10 mouse cellular contexts compared by ENCODE assay signal in the genomic region with DNA sequence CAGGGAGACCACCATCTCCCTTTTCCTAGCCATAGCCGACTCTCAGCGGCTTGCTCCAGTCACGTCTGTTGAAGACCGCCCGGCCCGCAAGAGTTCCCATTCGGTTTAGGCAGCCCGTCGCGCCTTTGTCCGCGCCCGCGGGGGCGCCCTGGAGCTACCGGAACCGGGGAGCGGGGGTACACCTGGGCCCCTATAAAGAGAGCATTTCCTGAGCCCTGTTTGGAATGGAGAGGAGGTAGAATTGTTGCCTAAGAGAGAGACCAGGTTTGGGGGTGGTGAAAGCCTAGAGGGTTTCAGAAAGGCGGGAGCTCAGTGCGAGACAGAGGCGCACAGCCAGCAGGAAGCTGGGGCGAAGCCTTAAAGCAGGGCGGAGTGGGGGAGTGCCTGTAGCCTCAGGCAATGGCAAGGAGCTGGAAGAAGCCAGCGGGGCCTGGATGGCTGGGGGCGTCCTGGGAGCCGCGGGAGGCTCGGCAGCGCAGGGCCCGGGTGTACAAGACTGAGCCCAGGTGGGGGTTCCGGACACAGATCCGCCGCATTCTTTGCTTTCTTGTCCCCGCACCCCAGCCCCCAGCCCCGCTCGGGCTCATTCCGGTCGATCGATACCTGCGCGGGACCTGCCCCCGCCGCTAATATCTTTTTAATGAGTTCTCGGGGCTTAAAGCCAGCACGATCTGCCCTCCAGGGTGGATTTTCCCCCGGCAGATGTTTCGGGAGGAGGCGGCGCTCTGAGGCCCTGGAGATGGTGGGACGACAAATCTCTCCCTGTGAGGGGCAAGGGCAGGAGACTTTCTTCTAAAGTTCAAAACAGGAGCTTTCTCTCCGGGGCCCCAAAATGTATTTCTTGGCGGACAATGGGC. TPM values are rescaled to one million over a fixed set of nuclear protein-coding genes. Genes with fewer than 3 reads are reported as not detected.
A peak's percentile ranks its signal among the peaks of the same experiment; 100 is the strongest.
DNase-seq lines count a peak whose midpoint lies in the region; ATAC-seq lines count a peak whose summit lies in the region.
"Had no signal": no experiment of that assay in that cellular context is flagged by ENCODE, and none has a peak within 500 bp of the region (broad histone marks: within the 10 kb centered on the region; RNA-seq: fewer than 3 reads in every experiment).

No protein-coding gene starts in this region.

- peaks cover 98% of the 10 kb centered on the region for H3K27me3 ChIP-seq in heart, embryonic 12.5 days (replicated peaks)
- H3K27me3 ChIP-seq in hindbrain, embryonic 12.5 days: peaks cover 100% of the 10 kb centered on the region
- H3K27me3 ChIP-seq in midbrain, embryonic 15.5 days (replicated peaks): peaks cover 97% of the 10 kb centered on the region

- WGBS in heart, embryonic 12.5 days: 2% methylated on average over 52 of the region's 52 CpGs
- under 1% methylated on average over 50 of the region's 52 CpGs for WGBS in hindbrain, embryonic 12.5 days
- WGBS in midbrain, embryonic 15.5 days: under 1% methylated on average over 52 of the region's 52 CpGs

- peak overlapping the region; percentile 49 for H3K4me2 ChIP-seq in heart, embryonic 12.5 days
- H3K4me2 ChIP-seq in hindbrain, embryonic 12.5 days (replicated peaks): peak overlapping the region; percentile 39
- H3K4me2 ChIP-seq in midbrain, embryonic 15.5 days: peak overlapping the region; percentile 45

- H3K36me3 ChIP-seq in heart, embryonic 12.5 days: no peaks in the 10 kb centered on the region
- H3K36me3 ChIP-seq in hindbrain, embryonic 12.5 days: no peaks in the 10 kb centered on the region
- no peaks in the 10 kb centered on the region for H3K36me3 ChIP-seq in midbrain, embryonic 15.5 days (replicated peaks)

- no peaks in the 10 kb centered on the region for H3K9me3 ChIP-seq in heart, embryonic 12.5 days (replicated peaks)
- no peaks in the 10 kb centered on the region for H3K9me3 ChIP-seq in hindbrain, embryonic 12.5 days (replicated peaks)
- H3K9me3 ChIP-seq in midbrain, embryonic 15.5 days: no peaks in the 10 kb centered on the region

- no peak overlapping the region for H3K9ac ChIP-seq in heart, embryonic 12.5 days
- 0 out of 2 replicates have a peak overlapping the region, but pooled peaks have one; percentile 25 for H3K9ac ChIP-seq in hindbrain, embryonic 12.5 days
- H3K9ac ChIP-seq in midbrain, embryonic 15.5 days: no peak overlapping the region

- peaks cover 31% of the 10 kb centered on the region for H3K4me1 ChIP-seq in heart, embryonic 12.5 days (replicated peaks)
- H3K4me1 ChIP-seq in hindbrain, embryonic 12.5 days: peaks cover 54% of the 10 kb centered on the region
- peaks cover 47% of the 10 kb centered on the region for H3K4me1 ChIP-seq in midbrain, embryonic 15.5 days

- no peak for DNase-seq in heart, postnatal 4 days
- DNase-seq in R1 (ENCODE audit: low read depth, low spot score): peak; percentile 80
- no peak for DNase-seq in ovary, postnatal 10 days (ENCODE audit: low spot score)
- no peak for DNase-seq in thymus, postnatal 10 days (ENCODE audit: low spot score in 2 of 2)
- DNase-seq: lung, postnatal 10 days had no signal

- H3K27ac ChIP-seq in heart, embryonic 12.5 days (ENCODE audit: poor library complexity, severe bottlenecking): no peak overlapping the region
- H3K27ac ChIP-seq in hindbrain, embryonic 12.5 days: no peak overlapping the region
- H3K27ac ChIP-seq in midbrain, embryonic 15.5 days: no peak overlapping the region

- ATAC-seq in heart, embryonic 12.5 days (ENCODE audit: insufficient number of reproducible peaks, low FRiP score): no peak
- ATAC-seq in hindbrain, embryonic 12.5 days (ENCODE audit: low FRiP score): no peak
- ATAC-seq in midbrain, embryonic 15.5 days (replicated peaks): no peak
- ATAC-seq in erythroid progenitor cell, adult 5-6 weeks (replicated peaks; ENCODE audit: low FRiP score, poor library complexity, severe bottlenecking): no peak

- peak overlapping the region; percentile 25 for H3K4me3 ChIP-seq in heart, embryonic 12.5 days
- H3K4me3 ChIP-seq in hindbrain, embryonic 12.5 days: peak overlapping the region; percentile 8
- H3K4me3 ChIP-seq in midbrain, embryonic 15.5 days: peak overlapping the region; percentile 19

RNA-seq across cellular contexts. Expression of a gene that starts 4.3 kb away (rescaled TPM):
- 0.08 TPM in 1 of 2 replicates, not detected in the other for polyA plus RNA-seq in heart, embryonic 12.5 days (2016; fragmentation: Nextera tagmentation; extraction: Ambion mirVana)
- total RNA-seq in heart, postnatal 4 days (2021): not detected
- polyA plus RNA-seq in hindbrain, embryonic 12.5 days (2016; fragmentation: Nextera tagmentation; extraction: Ambion mirVana): 6.7 and 10.4 TPM in 2 replicates
- 5.4 and 5.9 TPM in 2 replicates for polyA plus RNA-seq in midbrain, embryonic 15.5 days (2015; fragmentation: Nextera tagmentation; extraction: Ambion mirVana)
- not detected in 2 replicates for total RNA-seq in erythroid progenitor cell, adult 5-6 weeks (2015; ENCODE audit: low replicate concordance)
- total RNA-seq in erythroid progenitor cell, adult 5-6 weeks (2017; ENCODE audit: low replicate concordance): not detected in 2 replicates
- polyA plus RNA-seq: gonadal fat pad, adult 2 months had no signal

RNA-seq across cellular contexts. Expression of a gene that starts 35.0 kb away (rescaled TPM):
- polyA plus RNA-seq in heart, embryonic 12.5 days (2016; fragmentation: Nextera tagmentation; extraction: Ambion mirVana): 38.2 and 38.4 TPM in 2 replicates
- 10 to 100 TPM; 21.6 to 22.9 TPM for total RNA-seq in heart, postnatal 4 days (2021)
- polyA plus RNA-seq in hindbrain, embryonic 12.5 days (2016; fragmentation: Nextera tagmentation; extraction: Ambion mirVana): 46.4 and 49.4 TPM in 2 replicates
- 40.3 and 46.0 TPM in 2 replicates for polyA plus RNA-seq in midbrain, embryonic 15.5 days (2015; fragmentation: Nextera tagmentation; extraction: Ambion mirVana)
- 13.4 and 15.9 TPM in 2 replicates for total RNA-seq in erythroid progenitor cell, adult 5-6 weeks (2015; ENCODE audit: low replicate concordance)
- total RNA-seq in erythroid progenitor cell, adult 5-6 weeks (2017; ENCODE audit: low replicate concordance): 12.6 and 25.5 TPM in 2 replicates

RNA-seq across cellular contexts. Expression of a gene that starts 52.7 kb away (rescaled TPM):
- 41.2 and 41.8 TPM in 2 replicates for polyA plus RNA-seq in heart, embryonic 12.5 days (2016; fragmentation: Nextera tagmentation; extraction: Ambion mirVana)
- 10 to 100 TPM; 80.1 to 90.6 TPM for total RNA-seq in heart, postnatal 4 days (2021)
- 44.7 and 47.2 TPM in 2 replicates for polyA plus RNA-seq in hindbrain, embryonic 12.5 days (2016; fragmentation: Nextera tagmentation; extraction: Ambion mirVana)
- polyA plus RNA-seq in midbrain, embryonic 15.5 days (2015; fragmentation: Nextera tagmentation; extraction: Ambion mirVana): 21.7 and 22.0 TPM in 2 replicates
- 10.1 and 26.8 TPM in 2 replicates for total RNA-seq in erythroid progenitor cell, adult 5-6 weeks (2015; ENCODE audit: low replicate concordance)
- 24.1 and 26.5 TPM in 2 replicates for total RNA-seq in erythroid progenitor cell, adult 5-6 weeks (2017; ENCODE audit: low replicate concordance)
